Mouse (Mus musculus): ENCODE measurements at regions not wholly inside any gene's neighbourhood (a gene's known extent, or its start where the extent isn't known, plus 50 kb on each side); places are given as distances from the start of the nearest gene placed in this dataset.

GRCm38 (mm10) chr9:67676906-67677305 lies 82.3 kb upstream of the C2cd4b start:
- H3K36me3 ChIP-seq (ENCODE audit: control insufficient read depth, insufficient read depth, low read length): no peaks in the 10 kb centered on the region
- no peaks in the 10 kb centered on the region; the same call in 1 of the 2 replicates for H3K9me3 ChIP-seq (replicated peaks; ENCODE audit: control insufficient read depth, low read length, poor library complexity, severe bottlenecking)
- 83% methylated on average over 1 of the region's 1 CpGs for WGBS
- no peaks in the 10 kb centered on the region for H3K27me3 ChIP-seq (ENCODE audit: control insufficient read depth, insufficient read depth, low read depth, low read length)
- no peak overlapping the region for H3K9ac ChIP-seq (ENCODE audit: low read depth, low read length)
- H3K4me3 ChIP-seq (ENCODE audit: low read depth, low read length): no peak overlapping the region
- H3K4me1 ChIP-seq (ENCODE audit: control insufficient read depth, insufficient read depth, low read length): no peaks in the 10 kb centered on the region
- no peak for ATAC-seq
- no peak overlapping the region for H3K27ac ChIP-seq (ENCODE audit: low read length)
- H3K4me2 ChIP-seq (ENCODE audit: low read length): no peak overlapping the region

GRCm38 (mm10) chr9:67683367-67683766 lies 75.9 kb upstream of the C2cd4b start:
- Histone ChIP-seq H3K9ac (ENCODE audit: low read depth, low read length) (no peak overlapping the region), H3K4me1 (ENCODE audit: control insufficient read depth, insufficient read depth, low read length) (no peaks in the 10 kb centered on the region), H3K27ac (ENCODE audit: low read length) (no peak overlapping the region), H3K27me3 (ENCODE audit: control insufficient read depth, insufficient read depth, low read depth, low read length) (no peaks in the 10 kb centered on the region), H3K9me3 (replicated peaks; ENCODE audit: control insufficient read depth, low read length, poor library complexity, severe bottlenecking) (no peaks in the 10 kb centered on the region; the same call in 1 of the 2 replicates), H3K4me3 (ENCODE audit: low read depth, low read length) (no peak overlapping the region), H3K36me3 (ENCODE audit: control insufficient read depth, insufficient read depth, low read length) (no peaks in the 10 kb centered on the region), H3K4me2 (ENCODE audit: low read length) (no peak overlapping the region)
- WGBS: 6% methylated on average over 7 of the region's 7 CpGs
- ATAC-seq: peak; percentile 70; the same call in 1 of the 2 replicates

GRCm38 (mm10) chr9:67692396-67692795 lies 66.8 kb upstream of the C2cd4b start:
- Histone ChIP-seq H3K36me3 (ENCODE audit: control insufficient read depth, insufficient read depth, low read length) (no peaks in the 10 kb centered on the region), H3K27ac (ENCODE audit: low read length) (no peak overlapping the region), H3K4me2 (ENCODE audit: low read length) (no peak overlapping the region), H3K27me3 (ENCODE audit: control insufficient read depth, insufficient read depth, low read depth, low read length) (no peaks in the 10 kb centered on the region), H3K4me3 (ENCODE audit: low read depth, low read length) (no peak overlapping the region), H3K4me1 (ENCODE audit: control insufficient read depth, insufficient read depth, low read length) (no peaks in the 10 kb centered on the region), H3K9me3 (replicated peaks; ENCODE audit: control insufficient read depth, low read length, poor library complexity, severe bottlenecking) (no peaks in the 10 kb centered on the region), H3K9ac (ENCODE audit: low read depth, low read length) (no peak overlapping the region)
- no peak for ATAC-seq
- 79% methylated on average over 9 of the region's 13 CpGs for WGBS

DNA sequence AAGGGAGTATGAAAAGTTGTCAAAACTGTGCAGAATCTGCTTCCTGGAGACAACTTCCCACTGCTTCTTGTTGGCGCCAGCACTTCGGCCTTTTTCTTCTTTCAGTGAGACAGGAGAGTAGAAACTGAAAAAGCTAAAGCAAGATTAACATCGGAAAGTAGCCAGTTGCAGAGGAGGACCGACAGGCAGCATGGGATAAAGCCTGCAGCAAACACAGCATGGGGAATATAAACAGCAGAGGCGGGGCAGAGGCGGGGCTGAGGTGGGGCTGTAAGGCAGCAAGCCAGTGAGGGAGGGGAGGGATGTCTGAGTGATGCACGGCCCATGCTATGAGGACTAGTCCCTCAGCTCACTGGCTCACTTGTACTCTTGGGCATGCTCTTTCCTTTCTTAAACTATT lies 65.5 kb upstream of the C2cd4b start:
- WGBS: 21% methylated on average over 7 of the region's 7 CpGs
- H3K27ac ChIP-seq (ENCODE audit: low read length): no peak overlapping the region
- no peak for ATAC-seq
- H3K9me3 ChIP-seq (replicated peaks; ENCODE audit: control insufficient read depth, low read length, poor library complexity, severe bottlenecking): no peaks in the 10 kb centered on the region
- no peak overlapping the region for H3K4me3 ChIP-seq (ENCODE audit: low read depth, low read length)
- no peaks in the 10 kb centered on the region for H3K4me1 ChIP-seq (ENCODE audit: control insufficient read depth, insufficient read depth, low read length)
- no peaks in the 10 kb centered on the region for H3K36me3 ChIP-seq (ENCODE audit: control insufficient read depth, insufficient read depth, low read length)
- H3K9ac ChIP-seq (ENCODE audit: low read depth, low read length): no peak overlapping the region
- no peak overlapping the region for H3K4me2 ChIP-seq (ENCODE audit: low read length)
- no peaks in the 10 kb centered on the region for H3K27me3 ChIP-seq (ENCODE audit: control insufficient read depth, insufficient read depth, low read depth, low read length)

DNA sequence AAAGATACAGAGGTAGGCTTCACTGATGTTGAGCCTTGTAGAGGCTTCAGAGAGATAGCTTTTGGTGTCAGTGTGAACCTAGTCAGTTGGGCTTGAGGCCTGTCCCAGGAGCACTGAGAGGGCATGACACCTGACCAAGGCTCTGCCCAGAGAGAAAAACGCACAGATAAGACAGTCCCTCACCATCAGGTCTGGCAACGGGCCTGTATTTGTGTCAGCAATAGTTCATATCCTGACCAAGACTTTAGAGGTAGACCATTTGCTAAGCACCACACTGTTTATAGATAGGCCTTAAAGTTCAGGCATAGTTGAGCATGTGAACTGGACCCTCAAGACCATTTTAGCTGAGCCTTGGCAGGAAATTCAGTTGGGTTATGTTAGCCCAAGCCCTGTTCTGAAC lies 60.4 kb upstream of the C2cd4b start:
- WGBS: 100% methylated on average over 2 of the region's 2 CpGs
- no peak overlapping the region for H3K4me2 ChIP-seq (ENCODE audit: low read length)

DNA sequence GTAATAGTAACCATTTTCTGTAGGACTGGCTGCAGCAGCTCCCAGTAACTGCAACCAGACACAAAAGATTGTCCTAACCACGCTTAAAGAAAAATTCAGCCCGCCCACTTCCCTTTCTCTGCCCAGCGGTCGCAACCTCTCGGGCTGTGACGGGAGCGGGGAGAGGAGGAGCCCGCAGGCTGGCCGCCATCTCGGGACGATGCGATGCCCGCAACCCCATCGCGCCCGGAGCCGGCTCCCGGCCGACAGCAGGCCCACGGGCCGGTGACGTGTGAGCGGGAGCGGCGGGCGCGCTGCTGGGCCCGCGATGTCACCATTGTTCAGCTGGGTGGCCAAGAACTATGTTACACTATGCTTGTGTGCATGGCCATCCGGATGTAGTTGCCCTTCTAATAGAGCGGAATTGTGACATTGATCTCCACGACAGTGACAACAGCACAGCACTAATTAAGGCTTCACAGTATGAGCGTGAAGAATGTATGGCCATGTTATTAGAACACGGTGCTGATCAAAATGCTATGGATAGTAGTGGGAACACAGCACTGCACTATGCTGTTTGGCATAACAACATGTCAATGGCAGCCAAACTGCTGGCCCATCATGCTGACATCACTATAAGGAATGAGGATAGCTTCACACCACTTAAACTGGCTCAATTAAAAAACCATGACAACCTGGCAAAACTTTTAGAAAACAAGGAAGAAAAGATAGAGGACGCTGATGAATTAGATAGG lies 59.2 kb upstream of the C2cd4b start:
- H3K4me1 ChIP-seq (ENCODE audit: control insufficient read depth, insufficient read depth, low read length): peaks cover 4% of the 10 kb centered on the region
- 0 out of 2 replicates have a peak overlapping the region, but pooled peaks have one; percentile 47 for H3K27ac ChIP-seq (ENCODE audit: low read length)
- H3K4me2 ChIP-seq (ENCODE audit: low read length): peak overlapping the region; percentile 78
- H3K9me3 ChIP-seq (replicated peaks; ENCODE audit: control insufficient read depth, low read length, poor library complexity, severe bottlenecking): no peaks in the 10 kb centered on the region
- no peaks in the 10 kb centered on the region for H3K36me3 ChIP-seq (ENCODE audit: control insufficient read depth, insufficient read depth, low read length)
- H3K27me3 ChIP-seq (ENCODE audit: control insufficient read depth, insufficient read depth, low read depth, low read length): no peaks in the 10 kb centered on the region
- H3K4me3 ChIP-seq (ENCODE audit: low read depth, low read length): peak overlapping the region; percentile 36
- 19% methylated on average over 34 of the region's 35 CpGs for WGBS
- H3K9ac ChIP-seq (ENCODE audit: low read depth, low read length): peak overlapping the region; percentile 69
- ATAC-seq: peak; percentile 39; the same call in 1 of the 2 replicates

More for the DNA sequence above, 60.4 kb upstream of the C2cd4b start:
- H3K27me3 ChIP-seq (ENCODE audit: control insufficient read depth, insufficient read depth, low read depth, low read length): no peaks in the 10 kb centered on the region
- ATAC-seq: no peak
- H3K27ac ChIP-seq (ENCODE audit: low read length): no peak overlapping the region
- no peaks in the 10 kb centered on the region for H3K9me3 ChIP-seq (replicated peaks; ENCODE audit: control insufficient read depth, low read length, poor library complexity, severe bottlenecking)
- H3K36me3 ChIP-seq (ENCODE audit: control insufficient read depth, insufficient read depth, low read length): no peaks in the 10 kb centered on the region
- H3K9ac ChIP-seq (ENCODE audit: low read depth, low read length): no peak overlapping the region
- no peak overlapping the region for H3K4me3 ChIP-seq (ENCODE audit: low read depth, low read length)
- peaks cover 4% of the 10 kb centered on the region for H3K4me1 ChIP-seq (ENCODE audit: control insufficient read depth, insufficient read depth, low read length)

DNA sequence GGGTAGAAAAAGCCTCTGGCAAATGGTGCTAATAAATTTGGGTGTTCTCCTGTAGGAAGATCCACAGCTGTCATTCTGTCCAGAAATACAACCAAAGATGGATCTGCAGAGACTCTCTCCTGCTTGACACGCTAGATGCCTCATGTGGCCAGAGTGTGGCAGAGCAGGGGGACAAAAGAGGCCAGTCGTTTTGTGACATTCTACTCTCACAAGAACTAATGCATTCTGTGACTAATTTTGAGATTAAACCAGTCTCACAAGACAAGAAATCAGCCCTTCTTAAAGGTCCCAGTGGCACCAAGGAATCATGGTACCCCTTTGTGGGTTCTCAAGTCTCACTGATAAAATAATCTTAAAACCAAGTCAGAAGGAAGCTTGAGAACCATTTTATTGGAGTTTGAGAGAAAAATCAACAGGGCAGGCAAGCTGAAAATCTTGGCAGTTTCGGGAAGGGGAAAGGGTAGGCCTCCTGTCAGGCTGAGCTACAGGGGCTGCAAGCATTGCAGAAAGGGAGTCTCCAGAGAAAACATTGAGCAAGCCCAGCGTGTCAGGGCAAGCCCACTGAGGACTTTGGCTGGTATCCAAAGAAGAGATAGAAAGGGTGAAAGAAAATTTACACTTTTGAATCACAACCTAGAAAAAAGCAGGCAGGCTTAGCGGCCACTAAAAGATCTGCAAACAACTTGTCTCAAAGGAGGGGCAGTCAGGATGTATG lies 50.8 kb upstream of the C2cd4b start:
- Histone ChIP-seq H3K9me3 (replicated peaks; ENCODE audit: control insufficient read depth, low read length, poor library complexity, severe bottlenecking) (no peaks in the 10 kb centered on the region), H3K27ac (ENCODE audit: low read length) (no peak overlapping the region), H3K9ac (ENCODE audit: low read depth, low read length) (no peak overlapping the region), H3K4me3 (ENCODE audit: low read depth, low read length) (no peak overlapping the region), H3K36me3 (ENCODE audit: control insufficient read depth, insufficient read depth, low read length) (no peaks in the 10 kb centered on the region), H3K4me2 (ENCODE audit: low read length) (no peak overlapping the region), H3K4me1 (ENCODE audit: control insufficient read depth, insufficient read depth, low read length) (no peaks in the 10 kb centered on the region), H3K27me3 (ENCODE audit: control insufficient read depth, insufficient read depth, low read depth, low read length) (no peaks in the 10 kb centered on the region; the same call in 1 of the 2 replicates)
- WGBS: 31% methylated on average over 5 of the region's 5 CpGs
- ATAC-seq: no peak
